Mouse (Mus musculus) brain, embryonic 14.5 days (tissue): ENCODE data around the gene Fntb. TPM values are rescaled to one million over a fixed set of nuclear protein-coding genes. Genes with fewer than 3 reads are reported as not detected.

ENCODE experiments used
- DNase-seq: peaks from one replicate; pipeline ENCODE4 v3.0.0-alpha.2; 2011; ENCODE audit warnings: low read depth
- CTCF ChIP-seq: fragments of 200-500 bp; IDR thresholded peaks from 2 replicates; pipeline ENCODE4 v1.5.1; 2012; ENCODE audit warnings: inconsistent platforms, mild to moderate bottlenecking, moderate library complexity, borderline replicate concordance; ENCODE audit not compliant: insufficient read depth, insufficient read length; ENCODE audit errors: extremely low read depth
- POLR2A ChIP-seq: fragments of 200-500 bp; IDR thresholded peaks from 2 replicates; pipeline ENCODE4 v1.6.1; 2012; ENCODE audit warnings: mild to moderate bottlenecking, inconsistent platforms, borderline replicate concordance; ENCODE audit not compliant: poor library complexity, insufficient read depth, insufficient read length, severe bottlenecking; ENCODE audit errors: extremely low read depth
- polyA plus RNA-seq: library from polyadenylated mRNA; depleted of rRNA; stranded (reverse); fragments of >200 nt; gene quantifications from 2 replicates; pipeline ENCODE4 v1.2.3, GENCODE M21; 2012

The Fntb gene
- polyA plus RNA-seq, 1 experiment = 40.0 TPM

DNA sequence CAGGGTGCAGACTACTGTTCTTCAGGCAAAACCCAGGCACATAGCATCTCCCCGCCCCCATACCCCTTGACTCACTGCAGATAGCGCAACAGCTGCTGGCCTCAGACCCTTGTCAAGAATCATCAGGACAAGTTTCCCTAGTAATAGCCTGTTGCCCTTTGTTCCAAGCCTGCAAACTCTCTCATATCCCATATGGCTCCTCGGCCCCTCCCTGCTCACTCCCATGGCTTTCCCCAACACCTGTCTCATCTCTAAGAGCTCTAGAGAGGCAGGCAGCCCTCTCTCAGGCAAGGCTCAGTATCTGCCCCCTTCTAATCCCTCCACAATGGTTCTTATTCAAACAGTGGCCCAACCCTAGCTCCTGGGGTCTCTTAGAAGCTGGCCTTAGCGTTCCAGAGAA lies 55.2 kb downstream of the Fntb start:
- DNase-seq = no peak
- TF ChIP-seq CTCF (no peak), POLR2A (no peak)

DNA sequence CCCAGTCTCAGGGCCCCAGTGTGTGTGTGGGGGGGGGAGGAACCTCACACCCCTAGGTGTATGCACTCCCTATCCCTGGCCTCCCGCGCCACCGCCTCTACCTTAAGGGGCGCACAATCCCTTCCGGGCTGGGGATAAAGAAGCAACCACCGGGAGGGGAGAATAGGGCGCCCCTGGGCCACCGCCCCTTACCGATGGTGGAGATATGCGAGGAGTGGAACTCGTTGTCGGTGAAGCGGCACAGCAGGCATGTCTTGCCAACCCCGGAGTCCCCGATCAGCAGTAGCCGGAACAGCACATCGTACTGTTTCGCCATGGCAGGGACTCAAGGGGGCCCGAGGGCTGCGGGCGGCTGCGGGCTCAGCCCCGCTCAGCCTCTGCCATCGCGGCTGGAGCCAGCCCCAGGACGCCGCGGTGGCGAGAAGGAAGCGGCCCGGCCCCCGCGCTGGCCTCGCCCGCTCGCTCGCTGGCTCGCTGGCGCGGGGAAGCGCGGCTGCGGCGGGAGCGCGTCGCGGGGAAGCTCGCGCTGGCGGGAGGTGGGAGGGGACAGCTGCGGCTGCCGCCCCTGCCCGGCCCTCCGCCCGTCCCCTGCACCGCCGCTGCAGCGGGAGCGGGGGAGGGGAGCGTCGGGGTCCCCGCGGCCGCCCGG lies 56.7 kb downstream of the Fntb start:
- TF ChIP-seq CTCF (no peak), POLR2A (peak; percentile 64; the same call in 1 of the 2 replicates)
- DNase-seq = peak; percentile 59

DNA sequence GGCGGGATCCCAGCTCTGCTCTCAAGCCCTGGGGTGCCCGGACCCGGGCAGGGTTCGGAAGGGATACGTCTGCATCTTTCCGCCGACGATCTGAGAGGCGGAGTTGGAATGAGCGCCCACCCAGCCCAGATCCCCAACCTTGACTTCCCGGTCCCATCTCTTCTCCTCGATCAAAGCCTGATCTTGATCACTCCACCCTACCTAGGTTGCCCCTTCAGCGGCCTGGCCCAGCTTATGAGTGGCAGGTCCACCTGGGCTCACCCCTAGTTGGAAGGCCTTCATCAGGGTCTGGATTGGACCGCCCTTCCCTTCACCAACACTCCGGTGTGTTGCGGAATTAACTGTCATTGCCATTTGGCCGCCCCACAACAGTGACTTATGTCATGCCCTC lies 57.3 kb downstream of the Fntb start, which contains the start of gene Rab15:
Gene Rab15, minus strand, starts transcription at position 258 of the 391 bp plus-strand sequence.
- DNase-seq = no peak
- no peak for TF ChIP-seq POLR2A
- no peak for TF ChIP-seq CTCF

DNA sequence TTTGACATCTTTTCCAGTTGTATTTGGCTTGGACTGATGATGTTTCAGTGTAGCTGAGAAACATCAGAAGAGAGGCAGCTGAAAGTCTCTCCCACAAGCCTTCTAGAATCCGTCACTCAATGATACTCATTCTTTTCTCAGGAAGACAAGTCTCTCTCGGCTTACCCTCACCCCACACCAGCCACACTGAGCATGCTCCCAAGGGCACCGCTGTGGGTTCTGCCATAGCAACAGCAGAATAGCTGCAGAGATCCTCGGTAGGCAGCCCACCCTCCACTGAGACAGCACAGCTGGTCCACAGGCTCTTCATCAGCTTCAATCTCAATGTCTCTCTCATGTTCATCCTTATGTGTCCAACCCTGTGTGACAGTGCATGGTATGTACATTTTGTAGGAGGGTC lies 59.9 kb downstream of the Fntb start:
- TF ChIP-seq POLR2A (no peak), CTCF (no peak)
- no peak for DNase-seq

DNA sequence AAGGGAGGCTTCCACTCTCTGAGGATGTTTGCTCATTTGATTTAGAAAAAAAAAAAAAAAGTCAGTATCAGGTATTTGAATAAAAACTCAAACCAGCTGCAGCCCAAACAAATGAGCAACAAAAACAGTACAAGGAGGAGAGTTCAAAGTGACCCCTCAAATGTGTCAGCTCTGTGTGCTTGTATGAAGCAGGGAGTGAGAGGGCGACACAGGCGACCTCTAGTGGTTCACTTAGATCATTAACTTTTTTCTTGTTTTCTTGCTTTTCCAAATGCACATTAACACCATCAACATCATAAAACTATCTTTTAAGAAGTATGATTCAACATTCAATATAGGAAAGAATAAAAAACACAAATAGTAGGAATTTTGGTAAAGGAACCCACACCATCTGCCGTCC lies 67.3 kb downstream of the Fntb start:
- peak; percentile 83 for DNase-seq

DNA sequence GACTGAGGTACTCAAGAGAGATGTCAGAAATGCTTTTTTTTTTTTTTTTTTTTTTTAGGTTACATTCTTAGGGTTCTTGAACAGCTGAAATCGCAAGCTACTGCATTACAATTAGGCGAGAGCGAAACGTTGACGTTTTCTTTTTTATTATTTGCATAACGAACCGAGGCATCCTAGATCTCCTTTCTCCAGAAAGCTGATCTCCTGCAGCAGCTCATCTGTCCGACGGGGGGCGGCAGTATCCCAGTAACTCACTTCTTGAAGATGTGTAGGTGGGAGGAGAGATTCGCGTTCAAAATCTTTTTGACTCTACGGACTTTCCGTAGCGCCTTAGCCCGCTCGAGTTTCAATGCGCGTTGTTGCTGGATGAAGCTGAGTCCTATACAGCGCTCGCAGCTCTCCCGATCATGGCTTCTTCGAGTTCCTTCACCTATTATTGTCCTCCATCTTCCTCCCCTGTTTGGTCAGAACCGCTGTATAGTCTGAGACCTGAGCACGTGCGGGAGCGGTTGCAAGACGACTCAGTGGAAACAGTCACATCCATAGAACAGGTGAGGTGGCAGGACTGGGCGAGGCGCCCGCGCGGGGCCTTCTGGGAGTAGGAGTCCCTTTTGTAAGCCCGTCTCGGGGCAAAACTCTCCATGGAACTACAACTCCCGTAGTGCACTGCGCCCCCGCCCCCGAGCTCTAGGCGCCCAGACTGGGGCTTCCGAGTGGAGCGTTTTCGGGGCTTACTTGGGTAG lies 71.9 kb downstream of the Fntb start:
- DNase-seq = peak; percentile 99
- TF ChIP-seq CTCF (peak; percentile 80), POLR2A (0 out of 2 replicates have a peak, but pooled peaks have one; percentile 20)

More for the DNA sequence above, 67.3 kb downstream of the Fntb start:
- TF ChIP-seq POLR2A (no peak), CTCF (peak; percentile 74)

DNA sequence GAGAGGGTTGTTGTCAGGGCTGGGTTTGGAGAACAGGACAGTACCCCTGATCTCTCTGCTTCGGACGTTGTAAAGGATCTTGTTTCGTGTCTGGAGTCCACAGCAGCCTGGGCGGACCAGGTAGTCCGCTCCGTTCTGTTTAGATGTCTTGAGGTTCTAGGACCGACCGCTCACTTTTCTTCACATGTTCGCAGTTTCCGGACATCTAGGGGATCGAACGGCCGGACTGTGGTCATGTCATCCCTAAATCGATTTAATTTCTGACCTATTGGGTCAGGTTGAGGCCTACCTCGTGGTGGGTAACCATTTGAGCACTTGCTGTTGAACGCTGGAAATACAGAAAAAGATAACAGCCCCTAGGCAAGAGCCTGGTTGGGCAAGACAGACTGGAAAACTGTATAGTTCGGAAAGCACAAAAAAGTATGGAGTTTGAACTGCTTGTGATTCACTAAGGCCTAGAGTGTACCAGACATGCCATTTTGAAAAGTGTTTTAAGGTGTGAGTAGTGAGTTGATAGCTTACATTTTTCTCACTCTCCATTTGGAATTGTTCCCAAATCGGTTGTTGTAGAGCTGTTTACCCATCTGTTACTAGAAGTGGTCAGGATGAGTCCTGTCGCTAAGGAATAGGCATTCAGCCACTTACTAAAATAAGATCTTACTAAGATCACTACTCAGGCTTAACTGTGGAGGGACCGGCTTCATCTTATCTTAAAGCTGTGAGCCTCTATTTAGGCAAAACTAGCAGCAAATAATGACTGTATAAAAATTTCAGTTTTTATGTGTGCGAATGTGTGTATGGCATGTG lies 72.7 kb downstream of the Fntb start:
- no peak for DNase-seq
- TF ChIP-seq CTCF = no peak
- no peak for TF ChIP-seq POLR2A

DNA sequence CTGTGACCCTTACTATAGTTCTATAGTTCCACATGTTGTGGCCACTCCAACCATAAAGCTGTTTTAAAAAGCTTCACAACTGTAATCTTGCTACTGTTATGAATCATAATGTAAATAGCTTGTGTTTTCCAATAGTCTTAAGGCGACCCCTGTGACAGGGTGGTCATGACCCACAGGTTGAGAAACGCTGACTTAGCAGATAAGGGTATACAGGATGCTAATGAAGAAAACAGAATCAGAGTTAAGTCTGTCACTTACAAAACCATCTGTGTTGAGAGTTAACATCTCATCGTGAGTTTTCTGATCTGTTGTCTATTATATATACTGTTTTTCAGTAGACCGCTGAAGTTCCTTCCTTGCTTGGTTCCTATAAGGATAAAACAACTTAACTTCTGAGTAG lies 73.9 kb downstream of the Fntb start:
- no peak for DNase-seq
- TF ChIP-seq POLR2A (no peak), CTCF (no peak)

DNA sequence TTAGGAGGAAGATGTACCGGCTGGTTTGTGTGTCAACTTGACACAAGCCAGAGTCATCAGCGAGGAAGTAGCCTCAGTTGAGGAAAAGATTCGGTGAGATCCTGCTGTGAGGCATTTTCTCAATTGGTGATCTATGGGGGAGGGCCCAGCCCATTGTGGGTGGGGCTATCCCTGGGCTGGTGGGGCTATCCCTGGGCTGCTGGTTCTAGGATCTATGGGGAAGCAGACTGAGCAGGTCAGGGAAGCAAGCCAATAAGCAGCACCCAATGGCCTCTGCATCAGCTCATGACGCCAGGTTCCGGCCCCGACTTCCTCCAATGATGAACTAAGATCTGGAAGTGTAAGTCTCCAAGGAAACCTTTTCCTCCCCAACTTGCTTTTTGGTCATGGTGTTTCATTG lies 74.7 kb downstream of the Fntb start:
- DNase-seq = no peak
- TF ChIP-seq POLR2A = no peak
- TF ChIP-seq CTCF = no peak

DNA sequence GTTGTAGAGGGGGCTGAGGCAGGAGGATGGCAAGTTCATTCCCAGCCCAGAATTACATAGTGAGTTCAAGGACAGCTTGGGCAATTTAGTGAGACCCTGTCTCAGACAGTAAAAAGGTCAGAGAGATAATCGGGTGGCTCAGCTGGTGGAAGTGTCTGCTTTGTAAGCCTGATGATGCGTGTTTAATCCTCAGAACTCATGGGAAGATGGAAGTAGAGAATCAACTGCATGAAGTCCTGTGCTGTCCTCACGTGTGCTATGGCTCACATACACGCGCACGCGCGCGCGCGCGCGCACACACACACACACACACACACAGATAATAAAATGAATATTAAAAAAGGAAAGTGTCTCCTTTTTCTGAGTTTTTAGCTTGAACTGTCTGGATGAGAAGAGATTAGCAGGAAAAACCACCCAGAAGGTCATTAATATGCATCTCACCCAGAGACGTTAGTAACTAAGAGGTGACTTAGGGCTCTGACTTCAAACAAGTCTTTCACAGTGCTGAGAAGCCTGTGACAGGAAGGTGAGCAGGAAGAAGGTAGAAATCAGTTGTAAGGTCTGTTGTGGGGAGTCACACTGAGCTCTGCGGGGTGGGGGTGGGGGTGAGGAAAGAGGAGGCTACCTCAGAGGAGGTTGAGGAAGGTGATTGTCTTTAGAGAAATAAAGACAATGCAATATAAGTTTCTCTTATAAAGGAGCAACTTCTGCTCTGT lies 79.1 kb downstream of the Fntb start:
- TF ChIP-seq POLR2A (no peak), CTCF (no peak)
- DNase-seq = no peak
